Comparison of ENCODE assay signal across 9 mouse cellular contexts in the genomic region with DNA sequence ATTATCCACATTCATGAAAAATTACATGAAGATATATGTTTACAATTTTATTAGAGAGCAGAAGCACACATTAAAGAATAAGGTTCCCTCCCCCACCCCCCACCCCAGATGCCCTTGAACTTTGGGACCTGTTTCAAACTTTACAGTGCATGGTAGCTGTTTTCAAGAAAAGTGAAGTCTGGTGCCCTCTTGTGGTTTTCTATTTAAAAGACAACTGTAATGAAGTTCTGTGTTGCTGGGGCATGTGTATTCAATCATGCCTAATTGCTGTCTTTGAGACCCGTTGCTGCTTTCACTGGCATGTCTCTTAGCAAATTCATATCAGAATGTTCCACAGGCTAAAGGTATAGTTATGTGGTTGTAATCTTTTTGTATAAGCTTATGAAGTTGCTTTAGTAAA. TPM values are rescaled to one million over a fixed set of nuclear protein-coding genes. Genes with fewer than 3 reads are reported as not detected.
DNase-seq lines count a peak whose midpoint lies in the region; ATAC-seq and TF ChIP-seq lines count a peak whose summit lies in the region.
"Had no signal": no experiment of that assay in that cellular context is flagged by ENCODE, and none has a peak within 500 bp of the region (broad histone marks: within the 10 kb centered on the region; RNA-seq: fewer than 3 reads in every experiment).

No protein-coding gene starts in this region.

- TF ChIP-seq POLR2A in limb, embryonic 14.5 days (IDR thresholded peaks at IDR 0.05; ENCODE audit: borderline replicate concordance, extremely low read depth, insufficient read depth, insufficient read length) = no peak

- no peaks in the 10 kb centered on the region for H3K36me3 ChIP-seq in limb, embryonic 14.5 days (ENCODE audit: control insufficient read depth, insufficient read depth, low read length)
- H3K36me3 ChIP-seq: limb, embryonic 12.5 days had no signal

- peak; percentile 29 to 41 for DNase-seq in heart, adult 9 months (ENCODE audit: low spot score in 2 of 2)
- DNase-seq in heart, postnatal 36 days = no peak
- DNase-seq in thymus, postnatal 14 days = peak; percentile 35
- no peak for DNase-seq in thymus, postnatal 36 days
- peak; percentile 75 for DNase-seq in embryo, embryonic 11.5 days (ENCODE audit: low read depth, low spot score)
- peak; percentile 90 for DNase-seq in limb, embryonic 14.5 days (ENCODE audit: low spot score)
- no peak for DNase-seq in testis, postnatal 14 days (ENCODE audit: low spot score)
- no peak for DNase-seq in right cerebral cortex, postnatal 25 days

- no peak overlapping the region for H3K9ac ChIP-seq in limb, embryonic 14.5 days (ENCODE audit: low read depth, low read length, severe bottlenecking)
- H3K9ac ChIP-seq: limb, embryonic 12.5 days had no signal

- H3K4me3 ChIP-seq in limb, embryonic 14.5 days (replicated peaks; ENCODE audit: low read length) = no peak overlapping the region
- H3K4me3 ChIP-seq: limb, embryonic 12.5 days had no signal

- 0% methylated on average over 1 of the region's 1 CpGs for WGBS in limb, embryonic 14.5 days

- H3K4me2 ChIP-seq in limb, embryonic 14.5 days (replicated peaks; ENCODE audit: low read depth, low read length, severe bottlenecking) = no peak overlapping the region
- H3K4me2 ChIP-seq: limb, embryonic 12.5 days had no signal

- intact Hi-C loops in heart, postnatal 36 days (cut with DNase I) = loop anchor here (1.0 kb wide), 2 partner anchors 202 to 226 kb away; no protein-coding TSS in a partner anchor

- no peaks in the 10 kb centered on the region for H3K4me1 ChIP-seq in limb, embryonic 14.5 days (ENCODE audit: control insufficient read depth, insufficient read depth, low read length)
- H3K4me1 ChIP-seq: limb, embryonic 12.5 days had no signal

- H3K9me3 ChIP-seq in limb, embryonic 14.5 days (ENCODE audit: control insufficient read depth, low read length) = no peaks in the 10 kb centered on the region
- H3K9me3 ChIP-seq: limb, embryonic 12.5 days had no signal

- no peaks in the 10 kb centered on the region for H3K27me3 ChIP-seq in limb, embryonic 14.5 days (ENCODE audit: control insufficient read depth, insufficient read depth, low read length)
- H3K27me3 ChIP-seq: limb, embryonic 12.5 days had no signal

- peak; percentile 21; the same call in 1 of the 2 replicates for ATAC-seq in limb, embryonic 14.5 days (ENCODE audit: low FRiP score, low read depth)

- H3K27ac ChIP-seq in limb, embryonic 14.5 days (replicated peaks; ENCODE audit: low read depth, low read length) = no peak overlapping the region
- H3K27ac ChIP-seq: limb, embryonic 12.5 days had no signal

RNA-seq across cellular contexts. Expression of a gene that starts 25.3 kb away (rescaled TPM):
- total RNA-seq in heart, postnatal 36 days (2021) = under 1 TPM; 0.78 to 0.95 TPM
- polyA plus RNA-seq in limb, embryonic 14.5 days (2012; rRNA removed) = 1.3 TPM in 2 replicates
- 1.4 and 2.6 TPM in 2 replicates for polyA plus RNA-seq in limb, embryonic 14.5 days (2014; fragmentation: Nextera tagmentation; extraction: Ambion mirVana)

RNA-seq across cellular contexts. Expression of a gene that starts 42.8 kb away (rescaled TPM):
- 10 to 100 TPM; 16.2 to 17.5 TPM for total RNA-seq in heart, postnatal 36 days (2021)
- polyA plus RNA-seq in limb, embryonic 14.5 days (2012; rRNA removed) = 13.0 and 13.3 TPM in 2 replicates
- polyA plus RNA-seq in limb, embryonic 14.5 days (2014; fragmentation: Nextera tagmentation; extraction: Ambion mirVana) = 15.2 and 17.0 TPM in 2 replicates

Comparison
In these comparisons a context has a peak if more than half of its experiments do, and no peak if none do; other contexts are left out.
1. DNase-seq: peak in heart, adult 9 months (2 of 2), thymus, postnatal 14 days (single experiment), embryo, embryonic 11.5 days (single experiment) and limb, embryonic 14.5 days (single experiment); none in heart, postnatal 36 days (0 of 2), thymus, postnatal 36 days (0 of 2), testis, postnatal 14 days (single experiment) and right cerebral cortex, postnatal 25 days (single experiment).